Mouse (Mus musculus) MEL (cell line): ENCODE results near the gene Slc17a7. TPM values are rescaled to one million over a fixed set of nuclear protein-coding genes. Genes with fewer than 3 reads are reported as not detected.

Source experiments
- DNase-seq: peaks from one replicate; pipeline ENCODE4 v3.0.0; 2011; ENCODE audit warnings: low read depth, low spot score
- H3K27ac ChIP-seq: 2 replicates; pipeline ENCODE4 v1.5.1; 2012; ENCODE audit warnings: low read depth, mild to moderate bottlenecking, control low read depth, low read length, moderate library complexity; ENCODE audit not compliant: control insufficient read depth
- H3K27me3 ChIP-seq, 2 experiments: fragments of 150-350 bp in 1 of 2; sonication (generic) in 1 of 2; 2 replicates each; pipeline ENCODE4 v1.6.1; 2012; ENCODE audit warnings: low read length in 2 of 2, mild to moderate bottlenecking in 2 of 2, improper control_type of control experiment in 1 of 2, moderate library complexity in 1 of 2; ENCODE audit not compliant: insufficient read depth in 2 of 2, control insufficient read depth in 1 of 2
- H3K36me3 ChIP-seq, 2 experiments: 2 replicates each; pipeline ENCODE4 v1.6.1; 2012 to 2014; ENCODE audit warnings: low read length in 2 of 2, improper control_type of control experiment in 1 of 2, inconsistent platforms in 1 of 2, mild to moderate bottlenecking in 1 of 2; ENCODE audit not compliant: insufficient read depth in 2 of 2, control insufficient read depth in 1 of 2
- H3K4me1 ChIP-seq, 2 experiments: fragments of 150-350 bp in 1 of 2; sonication (generic) in 1 of 2; 2 replicates each; pipeline ENCODE4 v1.6.1; 2012; ENCODE audit warnings: low read length in 2 of 2, improper control_type of control experiment in 1 of 2, mild to moderate bottlenecking in 1 of 2; ENCODE audit not compliant: insufficient read depth in 2 of 2, control insufficient read depth in 1 of 2
- H3K4me3 ChIP-seq, 2 experiments: fragments of 150-350 bp in 1 of 2; sonication (generic) in 1 of 2; 2 replicates each; pipeline ENCODE4 v1.5.1; 2012; ENCODE audit warnings: low read depth in 2 of 2, low read length in 2 of 2, mild to moderate bottlenecking in 2 of 2, moderate library complexity in 2 of 2, control low read depth in 1 of 2, improper control_type of control experiment in 1 of 2; ENCODE audit not compliant: control insufficient read depth in 1 of 2, insufficient read depth in 1 of 2
- H3K79me2 ChIP-seq: 2 replicates; pipeline ENCODE4 v1.6.1; 2012; ENCODE audit warnings: mild to moderate bottlenecking, low read length, moderate library complexity; ENCODE audit not compliant: control insufficient read depth, poor library complexity, insufficient read depth
- H3K9ac ChIP-seq: 2 replicates; pipeline ENCODE4 v1.6.1; 2012; ENCODE audit warnings: low read depth, mild to moderate bottlenecking, control low read depth, low read length, moderate library complexity; ENCODE audit not compliant: control insufficient read depth, poor library complexity, severe bottlenecking
- H3K9me3 ChIP-seq: fragments of 150-350 bp; sonication (generic); replicated peaks from 2 replicates; pipeline ENCODE4 v1.6.1; 2012; ENCODE audit warnings: mild to moderate bottlenecking, low read length, improper control_type of control experiment, moderate library complexity; ENCODE audit not compliant: insufficient read depth
- CHD2 ChIP-seq: IDR thresholded peaks from 2 replicates; pipeline ENCODE4 v1.6.1; 2011; ENCODE audit warnings: low read length, improper control_type of control experiment
- EP300 ChIP-seq, 2 experiments: IDR thresholded peaks; 2 replicates each; pipeline ENCODE4 v1.6.1; 2011; ENCODE audit warnings: improper control_type of control experiment in 2 of 2, low read length in 2 of 2, low read depth in 1 of 2, mild to moderate bottlenecking in 1 of 2
- ETS1 ChIP-seq: IDR thresholded peaks from 2 replicates; pipeline ENCODE4 v1.6.1; 2012; ENCODE audit warnings: low read depth, mild to moderate bottlenecking, inconsistent platforms, low read length, improper control_type of control experiment, moderate library complexity
- GABPA ChIP-seq: IDR thresholded peaks from 2 replicates; pipeline ENCODE4 v1.6.1; 2012; ENCODE audit warnings: low read depth, mild to moderate bottlenecking, inconsistent platforms, low read length, improper control_type of control experiment, moderate library complexity
- GATA1 ChIP-seq: IDR thresholded peaks from 2 replicates; pipeline ENCODE4 v1.6.1; 2011; ENCODE audit warnings: low read depth, low read length, improper control_type of control experiment
- JUND ChIP-seq: IDR thresholded peaks from 2 replicates; pipeline ENCODE4 v1.6.1; 2011; ENCODE audit warnings: low read depth, mild to moderate bottlenecking, improper control_type of control experiment, low read length
- KAT2A ChIP-seq: conservative IDR thresholded peaks from 2 replicates; pipeline ENCODE4 v1.6.1; 2012; ENCODE audit warnings: low read depth, low read length, improper control_type of control experiment, inconsistent platforms
- MAFK ChIP-seq: IDR thresholded peaks from 2 replicates; pipeline ENCODE4 v1.6.1; 2011; ENCODE audit warnings: low read depth, mild to moderate bottlenecking, low read length, improper control_type of control experiment, borderline replicate concordance
- MAX ChIP-seq: IDR thresholded peaks from 2 replicates; pipeline ENCODE4 v1.6.1; 2011; ENCODE audit warnings: low read length, improper control_type of control experiment
- MEF2A ChIP-seq: IDR thresholded peaks from 2 replicates; pipeline ENCODE4 v1.6.1; 2014; ENCODE audit warnings: low read depth, mild to moderate bottlenecking, inconsistent platforms, low read length, improper control_type of control experiment; ENCODE audit not compliant: poor library complexity, insufficient replicate concordance, severe bottlenecking; ENCODE audit errors: extremely low read depth
- MYC ChIP-seq: IDR thresholded peaks from 2 replicates; pipeline ENCODE4 v1.6.1; 2011; ENCODE audit warnings: low read depth, mild to moderate bottlenecking, low read length, improper control_type of control experiment, moderate library complexity
- NELFE ChIP-seq: IDR thresholded peaks from 2 replicates; pipeline ENCODE4 v1.6.1; 2011; ENCODE audit warnings: low read depth, low read length, improper control_type of control experiment
- NRF1 ChIP-seq: IDR thresholded peaks from 2 replicates; pipeline ENCODE4 v1.6.1; 2014; ENCODE audit warnings: low read depth, mild to moderate bottlenecking, inconsistent platforms, low read length, improper control_type of control experiment, moderate library complexity; ENCODE audit not compliant: poor library complexity, insufficient read depth, severe bottlenecking
- POLR2A ChIP-seq, 2 experiments: IDR thresholded peaks; 2 replicates each; pipeline ENCODE4 v1.6.1; 2011 to 2012; ENCODE audit warnings: low read length in 2 of 2, mild to moderate bottlenecking in 2 of 2, control low read depth in 1 of 2, improper control_type of control experiment in 1 of 2, low read depth in 1 of 2, moderate library complexity in 1 of 2; ENCODE audit not compliant: control insufficient read depth in 1 of 2, insufficient read depth in 1 of 2, poor library complexity in 1 of 2
- POLR2AphosphoS2 ChIP-seq: IDR thresholded peaks from 2 replicates; pipeline ENCODE4 v1.6.1; 2011; ENCODE audit warnings: low read length, improper control_type of control experiment
- POLR2AphosphoS5 ChIP-seq: IDR thresholded peaks from 2 replicates; pipeline ENCODE4 v1.6.1; 2012; ENCODE audit warnings: low read depth, borderline replicate concordance, mild to moderate bottlenecking, inconsistent platforms, low read length, moderate library complexity, mixed read lengths
- TAL1 ChIP-seq: IDR thresholded peaks from 2 replicates; pipeline ENCODE4 v1.6.1; 2012; ENCODE audit warnings: mild to moderate bottlenecking, inconsistent platforms, low read length, moderate library complexity, mixed read lengths
- TBP ChIP-seq: IDR thresholded peaks from 2 replicates; pipeline ENCODE4 v1.8.0; 2011; ENCODE audit warnings: low read depth, low read length, improper control_type of control experiment
- USF1 ChIP-seq: IDR thresholded peaks from 2 replicates; pipeline ENCODE4 v1.6.1; 2014; ENCODE audit warnings: low read depth, mild to moderate bottlenecking, inconsistent platforms, low read length, improper control_type of control experiment, moderate library complexity
- ZMIZ1 ChIP-seq: IDR thresholded peaks from 2 replicates; pipeline ENCODE4 v1.6.1; 2012; ENCODE audit warnings: low read depth, mild to moderate bottlenecking, inconsistent platforms, low read length, improper control_type of control experiment, moderate library complexity
- polyA plus RNA-seq, 2 experiments: library from polyadenylated mRNA; stranded (reverse) in 1 of 2; unstranded in 1 of 2; fragments of >175 nt in 1 of 2; fragments of >200 nt in 1 of 2; gene quantifications; 2 replicates each; pipeline versions ENCODE4 v1.2.1 to v1.2.4; 2012; ENCODE audit warnings: low replicate concordance in 2 of 2, low read depth in 1 of 2; ENCODE audit not compliant: insufficient read length in 2 of 2, insufficient read depth in 1 of 2, missing spikeins in 1 of 2
- total RNA-seq: library from RNA; depleted of rRNA; stranded (reverse); fragments of 300-350 nt; gene quantifications from 2 replicates; pipeline ENCODE4 v1.2.3, GENCODE M21; 2012

Gene Slc17a7
- total and polyA plus RNA-seq, 3 experiments, result 0.23 to 1.0 TPM; not detected in 1

- TF ChIP-seq GATA1, result no peak
- no peak for TF ChIP-seq GABPA
- no peak for TF ChIP-seq POLR2AphosphoS5
- no peak for TF ChIP-seq TBP
- TF ChIP-seq KAT2A, result no peak
Observed at GRCm38 (mm10) chr7:45158991-45159390, 4.8 kb upstream of the Slc17a7 start (continued).

GRCm38 (mm10) chr7:45160316-45160800 lies 3.4 kb upstream of the Slc17a7 start:
- Histone ChIP-seq H3K9me3 (no peaks in the 10 kb centered on the region), H3K36me3 (peaks cover 0 to 5% of the 10 kb centered on the region in 2 experiments; a peak in 2 of 4 replicates)
- no peak for TF ChIP-seq ETS1
- TF ChIP-seq USF1, result no peak
- no peak for TF ChIP-seq NELFE
- no peak for TF ChIP-seq POLR2A (IDR thresholded peaks at IDR 0.05; ENCODE audit: control insufficient read depth in 1 of 2, insufficient read depth in 1 of 2, low read depth in 1 of 2, low read length in 2 of 2, poor library complexity in 1 of 2)
- no peak for TF ChIP-seq MYC
- no peak for TF ChIP-seq NRF1
- TF ChIP-seq GATA1, result no peak
- TF ChIP-seq ZMIZ1, result no peak
- TF ChIP-seq JUND, result no peak
- no peak for TF ChIP-seq MAFK
- TF ChIP-seq KAT2A, result no peak
- TF ChIP-seq MEF2A, result no peak
- TF ChIP-seq EP300 (IDR thresholded peaks at IDR 0.05; ENCODE audit: low read depth in 1 of 2, low read length in 2 of 2), result no peak
- no peak for TF ChIP-seq CHD2
- no peak for TF ChIP-seq POLR2AphosphoS2
- no peak for TF ChIP-seq TAL1
- no peak for TF ChIP-seq MAX
- TF ChIP-seq, all 39 proteins: peak for 0

More at GRCm38 (mm10) chr7:45160316-45160800, 3.4 kb upstream of the Slc17a7 start:
- H3K79me2 ChIP-seq, result no peaks in the 10 kb centered on the region
- no peak overlapping the region for H3K9ac ChIP-seq
- no peak overlapping the region for H3K27ac ChIP-seq
- peaks cover 4 to 6% of the 10 kb centered on the region in 2 experiments; a peak in 3 of 4 replicates for H3K27me3 ChIP-seq
- peaks cover 1 to 8% of the 10 kb centered on the region in 2 experiments for H3K4me1 ChIP-seq
- no peak overlapping the region for H3K4me3 ChIP-seq
- DNase-seq, result no peak
